Mouse (Mus musculus) liver, embryonic 16.5 days (tissue): Measurements from ENCODE around the gene Gpatch4. TPM values are rescaled to one million over a fixed set of nuclear protein-coding genes. Genes with fewer than 3 reads are reported as not detected.

ENCODE experiments used
- ATAC-seq: fragments of 200-750 bp; cut with Nextera tagmentation; 2 replicates; pipeline ENCODE4 v1.8.0; 2017; ENCODE audit warnings: low read depth, mild to moderate bottlenecking, moderate number of reproducible peaks, moderate library complexity
- H3K27ac ChIP-seq: fragments of 300-500 bp; sonication (generic); 2 replicates; pipeline ENCODE4 v1.5.1; 2014; ENCODE audit warnings: mild to moderate bottlenecking, low read length
- H3K27me3 ChIP-seq: fragments of 300-500 bp; sonication (generic); 2 replicates; pipeline ENCODE4 v1.6.1; 2014; ENCODE audit warnings: low read depth, low read length, mixed read lengths; ENCODE audit not compliant: control insufficient read depth, insufficient read depth
- H3K36me3 ChIP-seq: fragments of 300-500 bp; sonication (generic); 2 replicates; pipeline ENCODE4 v1.6.1; 2014; ENCODE audit warnings: mild to moderate bottlenecking; ENCODE audit not compliant: control insufficient read depth, insufficient read depth
- H3K4me1 ChIP-seq: fragments of 300-500 bp; sonication (generic); 2 replicates; pipeline ENCODE4 v1.6.1; 2014; ENCODE audit warnings: low read depth, low read length, mixed read lengths; ENCODE audit not compliant: control insufficient read depth
- H3K4me2 ChIP-seq: fragments of 300-500 bp; sonication (generic); 2 replicates; pipeline ENCODE4 v1.6.1; 2014; ENCODE audit warnings: low read depth, low read length, mixed read lengths
- H3K4me3 ChIP-seq: fragments of 300-500 bp; sonication (generic); 2 replicates; pipeline ENCODE4 v1.5.1; 2014; ENCODE audit warnings: low read depth, mild to moderate bottlenecking, low read length
- H3K9ac ChIP-seq: fragments of 300-500 bp; sonication (generic); 2 replicates; pipeline ENCODE4 v1.6.1; 2014; ENCODE audit warnings: low read depth, low read length
- H3K9me3 ChIP-seq: fragments of 300-500 bp; sonication (generic); replicated peaks from 2 replicates; pipeline ENCODE4 v1.6.1; 2016; ENCODE audit warnings: low read length; ENCODE audit not compliant: control insufficient read depth
- WGBS: fragments of 180-500 bp; shearing (Covaris S2); extraction: QIAGEN DNeasy Blood & Tissue Kit; methylation state at CpG from one replicate; pipeline ENCODE4 v1.1.7; 2014; ENCODE audit not compliant: insufficient replicate concordance; 5-methylcytosine and 5-hydroxymethylcytosine counted together
- polyA plus RNA-seq: library from polyadenylated mRNA; unstranded; fragments of >200 nt; fragmentation: Nextera tagmentation; extraction: Ambion mirVana; gene quantifications from 2 replicates; pipeline ENCODE4 v1.2.1, GENCODE M21; 2015

The Gpatch4 gene
- polyA plus RNA-seq, 1 experiment from 2014 or later: 13.2 TPM

- no peak within 1 kb of the TSS for H3K4me3 ChIP-seq
- WGBS: 40% methylated on average over 5 of the region's 5 CpGs
- H3K27ac ChIP-seq: no peak within 1 kb of the TSS
- H3K4me2 ChIP-seq: no peak within 1 kb of the TSS
- no peaks in the 10 kb centered on the region for H3K36me3 ChIP-seq
- H3K9me3 ChIP-seq: peaks cover 3% of the 10 kb centered on the region
- H3K4me1 ChIP-seq: peaks cover 9% of the 10 kb centered on the region
- no peak within 1 kb of the TSS for H3K9ac ChIP-seq
- no peak for ATAC-seq
- peaks cover 57% of the 10 kb centered on the region for H3K27me3 ChIP-seq
Measured at GRCm38 (mm10) chr3:88027434-88028186, 15.3 kb upstream of the Gpatch4 start, which contains the start of gene Hapln2. Gene Hapln2 (minus strand): TSS chr3:88027583.

DNA sequence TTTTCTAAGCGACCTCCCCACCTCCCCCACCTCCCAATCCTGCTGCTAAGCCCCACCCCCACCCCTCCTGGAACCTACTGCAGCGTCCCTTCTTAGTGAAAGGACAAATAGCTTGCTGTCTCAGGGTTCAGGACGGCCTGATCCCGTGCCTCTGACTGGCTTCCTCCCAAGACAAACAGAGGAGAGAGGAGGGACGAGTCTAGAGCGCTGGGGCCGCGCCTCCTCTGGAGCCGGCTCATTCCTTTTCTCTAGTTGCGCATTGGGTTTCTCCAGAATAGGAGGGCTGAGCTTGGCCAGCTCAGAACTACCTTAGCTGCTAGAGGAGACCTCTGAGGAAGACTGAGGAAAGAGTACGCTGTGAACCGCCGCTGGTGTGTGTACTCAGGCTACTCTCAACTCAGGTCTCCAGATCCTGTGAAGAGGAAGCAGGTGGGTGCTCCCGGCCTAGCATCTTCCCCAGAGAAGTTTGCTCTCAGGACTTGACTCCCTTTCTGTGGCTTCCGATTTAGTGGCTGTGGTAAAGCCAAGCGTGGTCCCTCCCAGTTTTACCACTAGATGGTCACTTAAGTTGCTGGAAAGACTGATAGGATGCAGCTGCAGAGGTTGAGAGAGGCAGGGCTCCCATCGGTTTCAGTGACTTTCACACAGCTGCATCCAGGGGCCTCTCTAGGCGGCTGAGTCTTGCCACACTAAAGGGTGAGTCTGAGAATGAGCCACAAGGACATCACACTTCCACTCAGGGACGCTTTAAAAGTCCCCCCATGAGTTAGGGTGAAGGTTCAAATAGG is 12.1 kb upstream of the Gpatch4 start:
- Histone ChIP-seq H3K27ac (no peak overlapping the region), H3K4me1 (no peaks in the 10 kb centered on the region), H3K9me3 (peaks cover 3% of the 10 kb centered on the region), H3K4me2 (no peak overlapping the region; the same call in 1 of the 2 replicates), H3K4me3 (no peak overlapping the region), H3K27me3 (peaks cover 25% of the 10 kb centered on the region), H3K36me3 (no peaks in the 10 kb centered on the region), H3K9ac (no peak overlapping the region)
- ATAC-seq: peak; percentile 74
- 17% methylated on average over 19 of the region's 19 CpGs for whole genome bisulfite sequencing

GRCm38 (mm10) chr3:88033506-88033905 is 9.4 kb upstream of the Gpatch4 start:
- H3K9ac ChIP-seq: no peak overlapping the region
- no peak overlapping the region for H3K4me3 ChIP-seq
- ATAC-seq: no peak
- no peak overlapping the region for H3K4me2 ChIP-seq
- no peaks in the 10 kb centered on the region for H3K4me1 ChIP-seq
- H3K27ac ChIP-seq: no peak overlapping the region
- 51% methylated on average over 5 of the region's 5 CpGs for WGBS
- H3K36me3 ChIP-seq: no peaks in the 10 kb centered on the region
- peaks cover 25% of the 10 kb centered on the region for H3K27me3 ChIP-seq
- no peaks in the 10 kb centered on the region for H3K9me3 ChIP-seq

DNA sequence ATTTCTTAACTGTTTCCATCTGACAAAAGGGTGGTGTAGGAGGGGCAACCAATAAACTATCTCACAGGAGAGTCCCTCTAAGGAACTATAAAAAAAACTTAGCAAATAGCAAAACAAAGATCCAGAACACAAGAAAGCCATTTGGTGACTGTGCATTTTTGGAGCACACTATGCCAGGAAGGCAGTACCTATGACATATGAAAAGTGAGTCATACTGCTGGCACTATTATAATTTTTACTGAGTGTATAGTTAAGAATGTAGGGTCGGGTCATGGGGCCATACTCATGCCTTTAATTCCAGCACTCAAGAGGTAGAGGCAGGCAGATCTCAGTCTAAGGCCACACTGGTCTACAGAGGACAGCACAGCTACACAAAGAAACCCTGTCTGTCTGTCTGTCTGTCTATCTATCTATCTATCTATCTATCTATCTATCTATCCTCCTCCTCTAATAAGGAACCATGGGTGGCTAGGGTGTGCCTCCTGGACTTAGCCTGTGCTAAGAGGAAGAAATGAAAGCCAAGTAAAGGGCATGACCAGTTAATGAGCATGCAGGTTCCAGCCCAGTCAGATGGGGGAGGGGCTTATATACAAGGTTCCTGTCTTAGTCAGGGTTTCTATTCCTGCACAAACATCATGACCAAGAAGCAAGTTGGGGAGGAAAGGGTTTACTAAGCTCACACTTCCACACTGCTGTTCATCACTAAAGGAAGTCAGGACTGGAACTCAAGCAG is 7.2 kb upstream of the Gpatch4 start:
- no peak overlapping the region for H3K9ac ChIP-seq
- no peak overlapping the region for H3K4me2 ChIP-seq
- H3K27ac ChIP-seq: no peak overlapping the region
- no peaks in the 10 kb centered on the region for H3K4me1 ChIP-seq
- H3K27me3 ChIP-seq: peaks cover 18% of the 10 kb centered on the region
- no peaks in the 10 kb centered on the region for H3K9me3 ChIP-seq
- no peaks in the 10 kb centered on the region for H3K36me3 ChIP-seq
- ATAC-seq: no peak
- 32% methylated on average over 1 of the region's 1 CpGs for WGBS
- no peak overlapping the region for H3K4me3 ChIP-seq

- no peak overlapping the region for H3K27ac ChIP-seq
- WGBS: 49% methylated on average over 3 of the region's 3 CpGs
- H3K4me3 ChIP-seq: no peak overlapping the region
- H3K27me3 ChIP-seq: no peaks in the 10 kb centered on the region
- no peak overlapping the region for H3K4me2 ChIP-seq
- H3K4me1 ChIP-seq: no peaks in the 10 kb centered on the region; the same call in 1 of the 2 replicates
- H3K9me3 ChIP-seq: no peaks in the 10 kb centered on the region
- no peak overlapping the region for H3K9ac ChIP-seq
- ATAC-seq: no peak
- no peaks in the 10 kb centered on the region; the same call in none of the 2 replicates for H3K36me3 ChIP-seq
Measured at GRCm38 (mm10) chr3:88049532-88049931, 6.6 kb downstream of the Gpatch4 start.

DNA sequence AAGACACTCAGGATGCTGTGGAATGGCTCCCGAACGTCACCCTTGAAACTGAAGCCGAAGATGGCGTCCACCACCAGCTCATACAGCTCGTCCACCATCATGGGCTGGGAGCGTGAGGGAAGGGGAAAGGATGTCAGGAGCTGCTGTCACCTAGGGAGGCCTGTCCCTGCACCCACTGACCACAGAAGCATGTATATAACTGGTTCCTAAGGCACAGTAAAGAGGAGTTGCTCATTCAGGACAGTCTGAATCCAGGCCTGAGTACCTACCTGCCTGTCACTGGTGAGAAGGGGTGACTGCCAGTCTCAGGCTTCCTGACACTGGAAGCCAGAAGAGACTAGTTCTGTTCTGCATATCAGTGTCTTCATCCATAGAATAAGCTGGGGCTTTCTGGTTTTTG is 14.1 kb downstream of the Gpatch4 start:
- no peak overlapping the region for H3K4me3 ChIP-seq
- no peak overlapping the region for H3K9ac ChIP-seq
- peaks cover 13% of the 10 kb centered on the region for H3K4me1 ChIP-seq
- no peaks in the 10 kb centered on the region for H3K9me3 ChIP-seq
- H3K4me2 ChIP-seq: 0 out of 2 replicates have a peak overlapping the region, but pooled peaks have one; percentile 86
- H3K27ac ChIP-seq: no peak overlapping the region
- ATAC-seq: no peak
- WGBS: 71% methylated on average over 6 of the region's 6 CpGs
- no peaks in the 10 kb centered on the region; the same call in none of the 2 replicates for H3K36me3 ChIP-seq
- H3K27me3 ChIP-seq: no peaks in the 10 kb centered on the region

DNA sequence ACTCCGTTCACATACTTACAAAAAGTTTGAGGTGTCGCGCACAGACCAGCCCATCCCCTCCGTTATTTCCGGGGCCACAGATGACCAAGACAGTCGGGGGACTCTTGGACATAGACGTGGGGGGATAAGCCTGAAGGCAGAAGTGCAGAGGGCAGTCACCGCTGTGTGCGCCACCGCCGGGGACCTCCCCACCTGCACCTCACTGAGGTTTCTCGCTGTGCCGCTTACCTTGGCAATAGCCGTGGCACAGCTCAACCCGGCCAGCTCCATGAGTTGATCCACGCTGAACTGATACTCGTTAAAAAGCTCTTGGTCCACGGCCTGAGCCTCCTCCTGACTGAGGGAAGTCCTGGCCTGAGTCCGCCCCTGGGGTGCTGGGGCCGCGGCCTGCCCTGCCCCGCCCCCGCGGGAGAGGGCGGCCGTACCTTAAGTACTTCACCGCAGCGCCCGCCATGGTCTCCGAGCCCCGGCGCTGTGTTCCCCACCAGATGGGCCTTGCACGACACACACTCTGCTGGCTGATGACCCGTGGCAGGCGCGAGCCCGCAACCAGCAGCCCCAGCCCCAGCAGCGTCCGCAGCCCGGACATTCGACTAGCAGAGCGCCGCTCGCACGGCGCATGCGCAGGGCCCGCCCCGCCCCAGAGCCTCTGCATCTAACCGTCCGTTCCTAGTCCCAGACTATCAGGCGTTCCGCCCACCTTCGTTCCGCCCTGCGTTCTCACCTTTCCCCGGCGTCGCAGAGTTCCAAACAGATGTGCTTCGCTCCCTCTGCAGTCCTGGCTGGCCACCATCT is 15.2 kb downstream of the Gpatch4 start, which contains the start of gene Naxe:
Naxe (minus strand) TSS at position 594 of the 795 bp plus-strand sequence.
- Histone ChIP-seq H3K27ac (peak within 1 kb of the TSS; percentile 65; the same call in 1 of the 2 replicates), H3K9ac (peak within 1 kb of the TSS; percentile 82), H3K9me3 (no peaks in the 10 kb centered on the region), H3K4me3 (peak within 1 kb of the TSS; percentile 85), H3K4me2 (peak within 1 kb of the TSS; percentile 86), H3K4me1 (peaks cover 13% of the 10 kb centered on the region), H3K27me3 (no peaks in the 10 kb centered on the region), H3K36me3 (no peaks in the 10 kb centered on the region; the same call in 1 of the 2 replicates)
- ATAC-seq: peak; percentile 96
- under 1% methylated on average over 60 of the region's 60 CpGs for WGBS

DNA sequence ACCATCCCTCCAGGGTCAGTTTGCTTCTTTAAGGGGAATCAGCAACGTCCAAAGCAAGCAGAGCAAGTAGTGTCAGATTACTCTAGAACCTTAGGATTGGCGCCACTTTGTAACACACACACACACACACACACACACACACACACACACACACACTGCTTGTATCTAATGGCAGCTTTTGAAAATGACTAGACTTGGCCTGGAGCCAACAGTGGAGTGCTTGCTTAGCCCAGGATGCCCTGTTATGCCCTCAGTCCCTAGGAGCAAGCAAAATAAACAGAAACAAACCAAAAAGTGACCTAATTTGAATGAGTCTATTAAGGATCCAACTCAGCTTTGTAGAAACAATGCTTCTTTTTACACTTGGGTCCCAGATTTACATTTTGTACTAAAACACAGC is 25.5 kb downstream of the Gpatch4 start:
- 49% methylated on average over 2 of the region's 2 CpGs for WGBS
- no peaks in the 10 kb centered on the region for H3K9me3 ChIP-seq
- no peak overlapping the region for H3K4me3 ChIP-seq
- no peak overlapping the region for H3K4me2 ChIP-seq
- H3K36me3 ChIP-seq: no peaks in the 10 kb centered on the region
- no peak overlapping the region for H3K9ac ChIP-seq
- no peak for ATAC-seq
- peaks cover 2% of the 10 kb centered on the region; the same call in 1 of the 2 replicates for H3K27me3 ChIP-seq
- H3K4me1 ChIP-seq: no peaks in the 10 kb centered on the region
- no peak overlapping the region for H3K27ac ChIP-seq
